Mouse (Mus musculus): ENCODE data around the gene Cutal.
"Not testable (repeated sequence)": the region's sequence is repeated elsewhere in the genome, so short reads cannot be mapped to it uniquely, and the experiment has no call there.

The Cutal gene

GRCm38 (mm10) chr2:34874271-34874670 is at the start of gene Cutal:
TSS of gene Cutal (plus strand) at chr2:34874396.
- no peak for DNase-seq (ENCODE audit: low read depth)

- peak; percentile 91 for DNase-seq (ENCODE audit: low read depth)
Observed at GRCm38 (mm10) chr2:34825827-34826459, 48.3 kb upstream of the Cutal start, which contains the start of gene Fbxw2. TSS of gene Fbxw2 (minus strand) at chr2:34826311.

DNA sequence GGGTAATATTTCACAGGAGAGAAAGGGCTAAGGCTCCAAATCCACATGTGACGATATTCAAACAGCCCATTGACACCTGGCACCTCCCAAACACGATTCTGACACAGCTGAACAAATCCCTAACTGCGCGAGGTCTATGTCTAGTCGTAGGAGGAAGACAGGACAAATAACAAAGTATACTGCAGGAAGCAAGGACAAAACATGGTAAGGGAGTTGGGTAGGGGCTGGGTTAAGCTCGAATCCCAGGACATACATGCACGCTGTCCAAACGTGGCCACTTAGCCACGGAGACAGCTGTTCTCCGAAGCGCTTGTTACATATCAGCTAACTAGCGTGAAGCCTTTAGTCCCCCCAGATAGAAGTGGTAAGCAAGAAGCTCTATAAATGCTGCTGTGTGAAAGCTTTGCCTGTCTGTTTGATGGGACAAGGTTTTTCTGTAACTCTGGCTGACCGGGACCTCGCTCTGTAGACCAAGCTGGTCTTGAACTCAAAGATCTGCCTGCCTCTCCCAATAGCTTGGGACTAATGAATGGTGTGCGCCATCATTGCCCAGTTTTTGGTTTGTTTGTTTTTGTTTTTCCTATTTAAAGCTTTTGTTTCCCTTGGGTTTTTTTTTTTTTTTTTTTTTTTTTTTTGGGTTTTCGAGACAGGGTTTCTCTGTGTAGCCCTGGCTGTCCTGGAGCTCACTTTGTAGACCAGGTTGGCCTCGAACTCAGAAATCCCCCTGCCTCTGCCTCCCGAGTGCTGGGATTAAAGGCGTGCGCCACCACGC is 47.5 kb upstream of the Cutal start:
- no peak for DNase-seq (ENCODE audit: low read depth)

DNA sequence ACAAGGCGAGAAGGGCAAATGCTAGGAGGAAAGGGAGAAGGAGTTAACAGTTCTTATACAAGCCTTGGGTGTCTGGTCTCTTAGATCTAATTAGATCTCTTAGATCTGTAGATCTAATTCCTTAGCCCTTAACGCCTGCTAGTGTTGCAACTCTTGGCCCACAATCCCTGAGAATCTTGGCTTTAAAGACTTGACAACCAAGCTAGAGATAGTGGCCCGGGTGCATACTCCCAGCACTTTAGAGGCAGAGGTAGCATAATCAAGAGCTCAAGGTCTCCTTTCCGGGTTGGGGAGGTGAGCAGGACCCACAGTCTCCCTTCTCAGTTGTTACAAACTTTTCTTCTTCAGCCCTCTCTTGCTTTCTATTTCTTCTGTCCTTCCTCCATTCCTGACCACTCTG is 46.6 kb upstream of the Cutal start:
- DNase-seq (ENCODE audit: low read depth): no peak

GRCm38 (mm10) chr2:34828026-34828425 is 46.2 kb upstream of the Cutal start:
- no peak for DNase-seq (ENCODE audit: low read depth)

- DNase-seq (ENCODE audit: low read depth): not testable (repeated sequence)
Observed at GRCm38 (mm10) chr2:34830066-34830465, 44.1 kb upstream of the Cutal start.

GRCm38 (mm10) chr2:34832766-34833457 is 41.3 kb upstream of the Cutal start, which contains the start of gene Gm34653:
TSS of gene Gm34653 (plus strand) at chr2:34833007.
- DNase-seq (ENCODE audit: low read depth): not testable (repeated sequence)

- DNase-seq (ENCODE audit: low read depth): no peak
Observed at GRCm38 (mm10) chr2:34833624-34834023, 40.6 kb upstream of the Cutal start.

- no peak for DNase-seq (ENCODE audit: low read depth)
Observed at GRCm38 (mm10) chr2:34835669-34836068, 38.5 kb upstream of the Cutal start.

- DNase-seq (ENCODE audit: low read depth): not testable (repeated sequence)
Observed at GRCm38 (mm10) chr2:34840143-34840542, 34.1 kb upstream of the Cutal start.

DNA sequence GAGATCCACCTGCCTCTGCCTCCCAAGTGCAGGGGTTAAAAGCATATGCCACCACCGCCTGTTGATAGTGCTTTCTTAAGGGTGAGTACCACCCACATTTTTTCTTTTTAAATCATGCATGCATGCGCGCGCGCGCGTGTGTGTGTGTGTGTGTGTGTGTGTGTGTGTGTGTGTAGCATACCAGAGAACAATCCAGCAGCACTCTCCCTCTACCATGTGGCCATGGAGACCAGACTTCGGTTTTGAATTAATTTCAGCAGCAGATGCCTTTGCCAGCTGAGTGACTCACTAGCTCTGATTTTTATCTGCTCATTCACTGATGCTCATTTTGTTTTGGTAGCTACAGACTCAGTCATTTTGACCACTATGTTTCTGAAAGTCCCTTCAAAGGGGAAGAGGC is 32.5 kb upstream of the Cutal start:
- DNase-seq (ENCODE audit: low read depth): no peak

DNA sequence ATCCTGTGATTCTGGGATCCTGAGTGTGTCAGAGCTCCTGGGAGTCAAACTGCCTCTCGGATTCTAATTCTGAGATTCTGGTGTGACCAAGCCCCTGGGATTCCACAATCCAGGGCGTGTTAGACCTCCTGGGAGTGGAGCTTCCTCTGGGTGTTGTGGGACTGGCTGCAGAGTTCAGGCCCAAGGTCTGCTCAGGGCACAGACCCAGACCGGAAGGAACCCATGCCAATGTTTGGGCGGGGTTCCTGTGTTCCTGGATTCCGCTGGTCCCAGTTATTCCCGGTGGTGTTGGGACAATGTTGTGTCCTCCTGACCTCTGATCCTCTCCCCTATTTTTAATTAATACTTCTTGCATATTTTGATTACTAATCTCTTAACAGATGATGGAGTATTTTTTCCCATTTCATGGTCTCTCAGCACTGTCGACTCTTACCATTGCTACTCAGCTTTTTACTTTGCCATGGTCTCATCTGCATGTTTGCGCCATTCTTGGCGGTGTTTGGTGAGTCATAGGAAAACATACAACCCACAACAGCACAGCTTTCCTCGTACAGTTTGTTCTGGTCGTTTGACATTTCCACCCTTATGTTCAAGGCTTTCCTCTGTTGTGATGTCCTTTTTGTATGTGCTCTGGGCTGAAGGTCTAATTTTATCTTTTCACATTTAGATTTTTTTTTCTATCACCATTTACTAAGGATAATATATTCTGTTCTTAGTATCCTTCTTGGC is 30.8 kb upstream of the Cutal start:
- DNase-seq (ENCODE audit: low read depth): no peak

DNA sequence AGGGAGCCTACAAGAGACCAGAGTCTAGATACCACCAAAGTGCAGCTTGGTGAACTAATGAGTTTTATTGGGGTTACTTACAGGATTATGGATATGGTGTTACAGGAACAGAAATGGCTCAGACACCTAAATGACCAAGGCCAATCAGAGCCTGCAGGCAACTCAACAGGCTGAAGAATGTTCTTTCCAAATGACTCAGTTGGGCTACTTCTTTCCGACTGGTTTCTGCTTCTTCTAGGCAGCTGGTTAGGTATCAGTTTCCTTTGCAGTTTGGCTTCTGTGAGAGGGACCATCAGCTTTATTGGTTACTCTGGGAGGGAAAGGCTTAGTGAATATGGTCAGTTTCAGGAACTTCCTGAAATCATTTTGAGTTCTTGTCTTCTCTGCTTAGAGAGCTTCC is 26.5 kb upstream of the Cutal start:
- DNase-seq (ENCODE audit: low read depth): no peak

GRCm38 (mm10) chr2:34855265-34855664 is 18.9 kb upstream of the Cutal start:
- no peak for DNase-seq (ENCODE audit: low read depth)

DNA sequence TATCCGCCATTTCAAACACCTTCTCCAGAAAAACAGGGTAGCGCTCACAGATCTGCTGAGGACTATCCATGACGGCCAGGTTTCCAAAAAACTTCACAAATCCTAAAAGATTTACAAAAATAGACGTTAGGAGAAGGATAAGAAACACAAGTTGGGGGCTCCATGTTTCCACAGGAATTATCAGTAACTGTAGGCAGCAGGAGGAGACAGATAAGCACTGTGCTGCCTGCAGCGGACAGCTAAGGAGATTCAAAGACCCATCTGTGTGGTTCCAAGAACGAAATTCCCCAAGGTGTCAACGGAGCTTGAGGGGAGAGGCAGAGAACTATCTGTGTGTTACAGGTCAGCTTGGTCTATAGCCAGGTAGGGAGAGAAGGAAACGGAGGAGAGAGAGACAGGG is 16.5 kb upstream of the Cutal start:
- no peak for DNase-seq (ENCODE audit: low read depth)

GRCm38 (mm10) chr2:34869680-34870079 is 4.5 kb upstream of the Cutal start:
- DNase-seq (ENCODE audit: low read depth): peak; percentile 15

DNA sequence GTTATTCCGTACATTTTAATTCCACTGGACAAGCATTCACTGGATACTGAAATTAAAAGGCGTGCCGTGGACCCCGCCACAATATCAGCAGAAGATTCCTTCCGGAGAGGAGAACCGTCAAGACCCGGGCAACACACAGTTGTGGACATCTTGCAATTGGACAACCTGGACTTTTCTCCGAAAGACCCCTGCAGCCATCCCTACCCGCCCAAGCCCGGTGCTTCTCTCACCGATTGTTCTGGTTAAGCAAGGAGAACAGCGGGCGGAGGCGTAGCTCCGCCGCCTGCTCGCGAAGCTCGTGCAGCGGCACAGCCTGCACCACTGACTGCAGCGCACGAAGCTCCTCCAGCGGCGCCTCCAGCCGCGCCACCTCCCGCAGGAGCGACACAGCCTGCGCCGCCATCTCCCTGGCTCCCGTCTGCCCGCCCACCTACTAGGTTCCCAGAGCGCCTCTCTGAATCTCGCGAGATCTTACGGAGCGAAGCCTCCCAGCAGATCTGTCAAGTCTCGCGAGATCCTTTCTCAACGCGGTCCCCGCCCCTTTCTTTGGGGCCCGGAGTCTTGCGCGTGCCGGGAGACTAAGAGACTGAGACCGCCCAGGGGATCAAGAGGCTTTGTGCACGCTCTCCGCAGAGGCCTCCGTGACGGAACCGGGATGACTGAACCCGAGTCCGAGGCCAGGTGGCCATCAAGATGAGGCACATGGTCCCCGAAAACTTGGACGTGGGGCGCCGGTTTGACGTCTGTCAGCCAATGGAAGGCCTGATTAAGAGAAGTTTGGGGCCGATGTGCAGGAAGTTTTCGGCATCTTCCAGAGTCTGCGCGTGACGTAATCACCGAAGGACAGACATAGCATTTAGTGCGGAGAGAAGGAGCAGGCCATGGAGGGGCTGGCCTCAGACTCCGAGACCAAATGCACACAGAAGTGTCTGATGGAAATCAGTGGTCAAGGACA is 3.4 kb upstream of the Cutal start:
- peak; percentile 99 for DNase-seq (ENCODE audit: low read depth)

DNA sequence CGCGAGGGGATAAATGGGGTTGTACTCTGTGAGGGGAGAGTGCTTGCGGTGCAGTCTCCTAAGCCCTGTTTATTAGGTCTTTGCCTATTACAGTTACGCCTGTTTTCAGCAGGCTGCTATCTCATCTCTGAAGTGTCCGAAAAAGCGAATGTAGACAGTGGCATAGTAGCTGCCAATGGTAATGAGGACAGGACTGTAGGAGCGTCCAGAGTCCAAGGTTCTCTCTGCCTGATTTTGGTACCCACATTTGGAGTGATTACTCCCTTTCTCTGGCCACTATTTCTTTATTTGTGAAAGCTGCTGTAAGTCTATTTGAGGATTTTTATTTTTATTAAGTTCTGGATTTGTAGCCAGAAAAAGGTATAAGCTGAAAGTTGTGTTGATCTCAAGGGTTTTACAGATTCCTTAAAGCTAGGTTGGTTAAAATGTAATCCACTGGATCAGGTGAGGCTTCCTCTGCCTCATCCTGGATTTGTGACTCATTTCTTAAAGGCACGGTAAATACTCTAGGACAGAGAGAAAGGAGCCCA is 685 bp downstream of the Cutal start, which contains the start of gene Psmd5:
Gene Psmd5, minus strand, starts transcription at position 153 of the 530 bp plus-strand sequence.
- DNase-seq (ENCODE audit: low read depth): no peak

DNA sequence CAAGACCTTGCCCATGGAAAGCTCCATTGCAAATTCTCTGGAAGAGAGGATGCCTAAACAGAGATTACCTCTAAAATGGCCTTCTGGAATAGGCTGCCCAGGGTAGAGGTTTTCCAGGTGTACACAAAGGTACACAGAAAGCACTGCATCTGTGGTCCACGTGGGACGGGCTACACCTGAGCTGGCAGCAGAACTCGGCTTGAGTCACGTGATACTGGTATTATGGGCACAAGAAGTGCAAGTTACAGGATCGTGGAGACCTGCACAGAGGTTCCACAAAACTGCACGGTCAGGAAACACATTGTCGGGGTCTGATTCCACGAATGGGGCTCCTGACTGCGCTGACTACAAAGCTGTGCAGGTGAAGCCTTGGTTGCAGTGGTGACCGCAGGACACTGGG is 5.9 kb downstream of the Cutal start:
- no peak for DNase-seq (ENCODE audit: low read depth)

- no peak for DNase-seq (ENCODE audit: low read depth)
Observed at GRCm38 (mm10) chr2:34882757-34883156, 8.6 kb downstream of the Cutal start.

- no peak for DNase-seq (ENCODE audit: low read depth)
Observed at GRCm38 (mm10) chr2:34883190-34883589, 9.0 kb downstream of the Cutal start.
